Mouse (Mus musculus): ENCODE data around the gene Auts2.

Auts2 gene

DNA sequence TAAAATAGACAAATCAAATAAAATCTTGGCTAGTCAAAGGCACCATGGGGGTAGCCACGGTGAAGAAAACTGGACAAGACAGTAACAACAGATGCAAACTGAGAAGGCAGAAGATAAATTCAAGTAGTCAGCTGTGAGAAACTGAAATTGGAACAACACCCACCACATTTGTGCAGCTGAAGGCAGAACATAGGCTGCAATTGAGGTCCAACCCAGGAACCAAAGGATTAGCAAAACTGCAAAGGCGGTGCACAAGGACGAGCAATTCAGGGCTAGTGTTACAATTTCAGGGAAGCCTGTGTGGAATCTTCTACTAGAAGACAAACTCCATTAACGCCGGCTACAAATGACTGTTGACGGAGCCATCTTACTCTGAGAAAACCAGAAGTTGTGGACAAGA lies 550.9 kb downstream of the Auts2 start:
- DNase-seq (ENCODE audit: low read depth) = no peak

DNA sequence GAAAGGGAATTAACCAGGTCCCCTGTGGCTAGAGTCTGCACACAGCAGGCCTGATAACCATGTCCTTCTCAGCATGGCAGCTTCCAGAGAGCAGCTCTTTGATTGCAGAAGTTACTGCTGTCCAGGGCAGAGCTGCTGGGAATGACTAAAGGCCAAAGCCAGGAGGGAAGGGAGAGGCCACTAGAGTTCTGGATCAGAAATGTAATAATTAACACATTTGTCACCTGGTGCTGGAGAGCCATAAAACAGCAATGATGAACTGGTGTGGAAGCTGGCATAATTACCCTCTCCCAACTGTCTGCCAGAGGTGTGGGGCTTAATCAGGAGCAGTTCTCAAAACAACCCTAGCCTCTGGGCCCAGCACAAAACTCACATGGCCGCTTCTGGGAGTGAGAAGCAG lies 552.6 kb downstream of the Auts2 start:
- DNase-seq (ENCODE audit: low read depth) = no peak

DNA sequence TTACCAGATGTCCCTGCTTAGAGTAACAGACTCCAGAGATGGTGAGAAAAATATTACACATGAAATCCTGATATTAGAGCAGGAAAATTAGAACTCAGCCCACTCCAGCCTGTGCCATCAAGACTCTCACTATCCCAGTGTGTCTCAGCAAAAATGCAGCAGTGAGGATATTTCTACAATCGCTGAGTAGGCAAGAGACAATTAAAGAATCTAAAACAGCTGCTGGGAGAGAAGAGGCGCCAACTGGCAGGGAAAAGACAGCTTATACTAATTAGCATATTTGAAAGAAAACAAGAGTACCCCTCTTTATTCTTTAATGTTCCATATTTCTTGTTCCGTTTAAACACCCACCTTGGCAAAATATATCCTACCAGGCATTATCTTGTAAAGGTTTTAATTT lies 561.7 kb downstream of the Auts2 start:
- no peak for DNase-seq (ENCODE audit: low read depth)

DNA sequence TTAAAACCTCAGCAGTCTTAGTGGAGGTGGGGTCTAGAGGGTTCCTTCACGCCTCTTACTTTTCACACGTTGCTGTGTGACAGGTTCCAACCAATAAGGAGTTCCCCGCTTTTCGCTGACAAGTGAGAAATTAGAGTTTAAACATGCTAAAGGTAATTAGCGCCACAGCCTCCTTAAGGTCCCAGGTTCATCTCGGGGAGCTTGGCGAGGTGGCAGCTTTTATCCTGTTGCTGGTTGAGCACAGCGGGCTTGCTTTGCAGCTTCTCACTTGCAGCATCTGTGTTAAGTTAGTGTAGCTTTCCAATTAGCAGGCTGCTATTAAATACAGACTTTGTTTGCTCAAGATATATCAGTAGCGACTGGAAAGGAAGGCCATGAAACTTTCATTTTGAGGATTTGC lies 564.2 kb downstream of the Auts2 start:
- DNase-seq (ENCODE audit: low read depth) = no peak

DNA sequence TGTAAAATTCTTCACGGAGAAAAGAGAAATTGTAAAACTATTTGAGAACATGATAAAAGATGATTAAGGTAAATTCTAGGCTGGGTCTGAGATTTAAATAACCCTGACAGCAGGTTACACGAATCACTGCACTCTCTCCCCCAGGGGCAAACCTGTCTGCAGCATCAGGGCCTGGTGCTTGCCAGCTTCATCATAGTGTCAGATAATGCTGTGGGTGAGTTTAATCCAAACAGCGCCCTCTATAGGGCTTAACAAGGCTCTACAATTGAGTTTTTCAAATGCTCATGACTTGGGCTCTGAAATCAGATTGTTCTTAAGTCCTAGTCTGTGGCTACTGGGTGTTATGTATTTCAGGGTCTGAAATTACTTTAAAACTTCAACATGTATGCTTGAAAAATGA lies 565.6 kb downstream of the Auts2 start:
- no peak for DNase-seq (ENCODE audit: low read depth)

DNA sequence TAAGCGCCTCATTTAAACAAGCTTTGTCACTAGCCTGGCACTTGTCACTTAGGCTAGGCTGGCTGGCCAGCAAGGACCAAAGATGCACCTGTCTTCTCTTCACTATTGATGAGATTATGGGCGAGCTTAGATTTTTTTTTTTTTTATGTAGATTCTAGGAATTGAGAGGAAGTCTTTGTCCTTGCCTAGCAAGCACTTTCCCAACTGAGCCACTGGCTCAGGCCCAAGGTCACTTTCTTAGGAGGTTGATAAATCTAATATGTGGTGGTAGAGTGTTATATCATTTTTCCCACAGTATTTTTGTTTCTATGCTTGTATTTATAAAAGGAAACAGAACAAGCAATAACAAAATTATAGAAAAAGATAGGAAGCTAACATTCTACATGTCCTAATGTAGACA lies 571.2 kb downstream of the Auts2 start:
- DNase-seq (ENCODE audit: low read depth) = no peak

DNA sequence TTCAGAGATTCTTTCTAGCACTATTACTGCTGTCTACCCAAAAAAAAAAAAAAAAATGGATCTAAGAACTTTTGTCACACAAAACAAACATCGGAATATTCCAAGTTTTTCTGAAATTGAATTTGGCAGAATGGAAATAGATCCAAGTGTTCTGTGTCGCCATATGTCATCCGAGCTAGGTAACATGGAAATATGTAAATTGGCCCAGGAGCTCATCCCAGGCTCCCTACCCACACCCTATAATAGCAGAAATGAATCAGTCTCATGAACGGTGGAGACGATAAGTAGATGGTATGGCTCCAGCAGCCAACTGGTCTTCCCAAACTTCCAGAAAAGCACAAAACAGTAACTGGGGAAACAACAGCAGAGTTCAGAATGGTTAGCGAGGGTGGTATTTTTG lies 577.6 kb downstream of the Auts2 start:
- no peak for DNase-seq (ENCODE audit: low read depth)

DNA sequence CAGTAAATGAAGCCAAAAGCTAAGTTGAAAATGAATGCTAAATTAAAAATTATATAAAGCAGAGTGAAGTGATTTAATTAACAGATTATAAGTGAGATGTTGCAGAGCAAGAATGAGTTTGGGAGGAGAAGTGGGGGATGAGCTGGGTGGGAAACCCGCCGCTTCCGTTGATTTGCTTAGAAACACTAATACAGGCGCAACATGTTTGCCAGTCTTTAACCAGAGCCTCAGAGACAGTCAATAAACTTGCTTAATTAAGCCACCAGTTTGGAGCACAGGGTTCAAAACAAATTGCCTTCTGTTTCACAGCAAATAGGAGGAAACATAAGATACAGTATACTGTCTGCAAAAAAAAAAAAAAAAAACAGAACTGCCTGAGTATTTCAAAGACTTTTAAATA lies 579.6 kb downstream of the Auts2 start:
- DNase-seq (ENCODE audit: low read depth) = no peak

DNA sequence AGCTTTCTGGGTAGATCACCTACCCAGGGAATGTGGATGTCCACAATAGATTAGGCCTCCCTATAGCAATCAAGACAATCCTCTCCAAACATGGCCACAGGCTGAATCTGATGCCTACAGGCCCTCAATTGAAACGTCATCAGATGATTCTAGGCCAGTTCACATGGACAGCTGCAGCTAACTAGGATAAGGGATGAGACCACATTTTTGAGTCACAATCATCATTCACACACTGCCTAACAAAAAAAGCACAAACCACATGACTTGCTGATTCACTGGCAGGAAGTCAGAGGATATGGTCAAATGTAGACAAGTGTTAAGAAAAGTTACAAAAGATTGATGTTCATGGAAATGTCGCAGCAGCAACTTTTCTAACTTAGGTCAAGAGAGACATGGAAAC lies 581.3 kb downstream of the Auts2 start:
- DNase-seq (ENCODE audit: low read depth) = no peak

DNA sequence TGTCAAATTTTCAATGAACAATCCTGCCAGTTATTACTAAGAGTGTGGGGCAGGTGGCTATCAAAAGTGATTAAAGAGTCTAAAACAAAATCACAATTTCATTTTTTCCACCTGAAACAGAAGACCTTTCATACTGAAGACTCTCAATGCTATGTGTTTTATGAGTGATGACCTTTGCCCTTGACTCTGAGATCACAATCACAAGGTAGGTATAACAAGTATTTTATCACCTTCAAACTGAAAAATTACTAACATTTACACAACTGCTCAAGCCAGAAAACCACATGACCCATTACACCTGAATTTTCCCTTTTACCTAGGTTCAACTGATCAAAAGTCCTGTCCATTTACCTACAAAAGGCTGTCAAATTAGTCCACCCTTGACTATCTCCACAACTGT lies 582.7 kb downstream of the Auts2 start:
- no peak for DNase-seq (ENCODE audit: low read depth)

DNA sequence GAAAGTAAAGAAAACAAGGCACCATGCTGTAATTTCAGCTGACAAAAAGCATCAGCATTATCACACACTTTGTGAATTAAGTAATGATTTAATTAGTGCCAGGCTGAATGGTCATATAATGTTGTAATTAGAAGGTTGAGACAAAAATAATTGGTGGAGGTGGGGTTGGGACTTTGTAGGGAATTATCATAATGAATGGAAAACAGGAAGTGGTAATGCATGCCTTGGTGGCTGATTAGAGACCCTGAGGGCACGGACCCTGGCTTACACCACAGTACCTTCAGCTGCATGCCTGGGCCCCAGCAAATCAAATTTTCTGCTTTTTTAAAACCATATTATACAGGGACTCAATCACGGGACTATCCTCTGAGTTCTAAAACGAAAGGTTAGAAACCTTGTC lies 586.1 kb downstream of the Auts2 start:
- no peak for DNase-seq (ENCODE audit: low read depth)

DNA sequence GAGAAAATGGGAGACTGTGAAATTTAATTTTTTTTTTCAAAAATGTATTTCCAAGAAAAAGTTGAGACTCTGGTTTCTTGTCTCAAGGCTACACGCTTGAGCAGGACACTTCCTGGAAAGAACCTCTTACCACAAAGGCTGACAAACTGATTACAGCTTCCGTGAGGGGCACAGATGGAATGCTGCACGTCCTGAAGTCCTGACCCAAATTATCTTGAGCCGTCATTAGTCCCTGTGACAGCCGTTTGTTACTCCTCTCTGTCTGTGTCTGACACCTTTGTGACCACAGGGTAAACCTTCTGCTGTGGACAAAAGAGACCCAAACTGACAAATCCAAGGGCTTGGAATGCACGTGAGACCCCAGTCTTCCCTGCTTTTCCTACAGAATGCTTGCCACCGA lies 587.1 kb downstream of the Auts2 start:
- DNase-seq (ENCODE audit: low read depth) = peak; percentile 20

DNA sequence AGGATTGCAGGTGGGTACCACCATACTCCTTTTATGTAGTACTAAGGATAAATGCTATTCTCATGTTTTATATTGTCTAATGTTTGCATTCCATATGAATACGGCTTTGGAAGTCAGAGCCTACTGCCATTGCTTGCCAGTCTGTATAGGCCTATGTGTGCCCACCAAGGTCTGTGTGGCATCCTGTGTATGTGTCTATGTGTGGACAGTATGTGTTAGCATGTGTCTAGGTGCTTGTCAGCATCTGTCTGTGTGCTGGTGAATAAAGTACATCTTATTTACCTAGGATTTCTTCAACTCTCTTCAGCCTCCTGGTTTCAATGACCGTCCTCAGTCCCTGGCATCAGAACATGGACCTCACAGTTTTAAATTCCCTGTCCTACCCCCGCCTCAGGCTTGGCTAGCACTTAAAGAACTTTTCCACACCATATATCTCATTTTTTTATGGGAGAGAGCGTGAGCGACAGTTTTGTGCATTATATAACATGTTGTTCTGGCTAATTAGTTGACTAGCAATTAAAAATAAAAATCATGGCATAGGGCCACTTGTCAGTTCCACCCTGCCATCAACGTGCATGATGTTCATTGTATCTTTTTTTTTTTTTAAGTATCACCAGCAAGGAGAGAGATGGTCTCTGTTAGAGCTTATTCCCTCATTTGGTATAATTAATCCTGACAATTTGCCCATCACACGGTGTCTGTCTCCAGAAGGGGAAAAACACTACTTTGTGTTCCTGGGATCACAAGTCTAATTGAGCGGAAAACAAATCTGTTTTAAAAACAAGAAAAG lies 587.7 kb downstream of the Auts2 start:
- no peak for DNase-seq (ENCODE audit: low read depth)

DNA sequence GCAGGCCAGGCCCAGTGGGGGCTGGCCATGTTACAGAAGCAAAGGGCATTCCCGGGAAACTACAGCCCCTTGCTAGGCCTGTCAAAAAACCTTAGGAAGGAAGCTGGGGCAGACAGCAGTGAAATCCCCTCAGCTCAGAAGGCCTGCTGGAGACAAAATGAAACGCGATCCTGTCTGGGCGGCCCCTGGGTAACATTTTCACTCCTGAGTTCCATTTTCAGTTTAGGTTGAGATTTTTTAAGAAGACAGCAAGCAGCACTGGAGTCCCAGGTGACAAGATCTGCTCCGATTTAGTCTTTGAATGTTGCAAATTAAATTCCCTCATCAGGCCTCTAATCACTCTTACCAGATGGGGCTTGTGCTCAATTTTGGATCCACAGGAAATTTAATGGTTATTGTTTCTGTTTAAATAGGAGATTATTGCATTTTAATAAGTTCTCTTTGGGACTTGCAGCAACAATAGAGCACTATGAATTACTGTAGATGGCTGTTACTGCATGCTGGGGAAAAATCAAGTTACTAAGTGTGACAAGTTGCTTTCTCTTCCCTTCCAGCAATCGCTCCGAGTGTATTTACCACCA lies 594.5 kb downstream of the Auts2 start:
- no peak for DNase-seq (ENCODE audit: low read depth)

DNA sequence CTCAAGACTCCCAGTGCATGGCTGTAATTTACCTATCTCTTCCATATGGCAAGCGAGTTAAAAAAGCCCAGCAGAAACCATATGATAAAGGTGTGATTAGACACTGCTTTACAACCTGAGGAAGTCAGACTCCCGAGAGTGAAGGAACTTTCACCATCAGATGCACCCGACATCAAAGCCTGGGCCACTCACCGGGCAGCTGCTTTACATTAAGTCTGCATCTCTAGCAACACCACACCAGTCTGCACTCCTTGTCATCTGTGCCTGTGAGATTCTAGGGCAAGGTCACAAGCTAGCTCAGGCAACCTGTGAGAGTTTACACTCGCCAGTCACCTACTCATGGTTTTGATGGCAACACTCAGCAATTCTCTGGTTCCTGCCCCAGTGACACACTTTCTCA lies 596.3 kb downstream of the Auts2 start:
- no peak for DNase-seq (ENCODE audit: low read depth)

DNA sequence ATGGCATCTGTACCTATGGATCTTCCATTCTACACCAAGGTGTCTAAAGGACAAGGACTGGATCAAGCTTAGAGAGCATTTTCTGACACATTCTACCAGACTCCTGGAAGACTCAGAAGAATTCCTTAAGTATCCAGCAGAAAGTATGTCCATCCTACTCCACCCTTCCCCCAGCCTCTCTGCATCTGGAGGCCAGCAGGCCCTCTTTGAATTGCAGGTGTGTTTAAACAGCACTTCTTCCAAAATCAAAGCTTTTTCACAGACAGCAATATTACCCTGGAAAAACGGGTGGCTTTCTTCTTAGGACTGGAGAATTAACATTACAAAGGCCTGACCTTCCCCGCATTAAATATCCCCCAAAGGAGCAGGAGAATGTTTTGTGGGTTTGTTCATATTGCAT lies 598.4 kb downstream of the Auts2 start:
- no peak for DNase-seq (ENCODE audit: low read depth)

DNA sequence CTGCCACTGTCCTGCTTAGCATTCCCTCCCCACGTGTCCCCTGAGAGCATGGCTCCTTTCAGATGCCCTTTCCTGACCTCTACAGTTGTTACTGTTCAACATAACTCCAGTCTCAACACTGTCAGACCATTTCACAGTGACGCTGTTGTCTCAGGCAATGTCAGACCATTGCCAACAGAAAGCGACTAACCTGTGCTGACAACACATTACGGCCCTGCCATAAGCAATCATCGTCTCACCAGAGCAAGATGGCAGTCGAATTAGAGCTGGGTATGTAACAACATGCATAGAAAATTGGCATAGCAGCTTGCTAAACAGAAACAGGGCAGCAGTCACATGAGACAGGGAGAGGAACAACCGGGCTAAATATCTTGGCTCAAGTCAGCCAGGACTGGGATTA lies 614.4 kb downstream of the Auts2 start:
- DNase-seq (ENCODE audit: low read depth) = no peak

DNA sequence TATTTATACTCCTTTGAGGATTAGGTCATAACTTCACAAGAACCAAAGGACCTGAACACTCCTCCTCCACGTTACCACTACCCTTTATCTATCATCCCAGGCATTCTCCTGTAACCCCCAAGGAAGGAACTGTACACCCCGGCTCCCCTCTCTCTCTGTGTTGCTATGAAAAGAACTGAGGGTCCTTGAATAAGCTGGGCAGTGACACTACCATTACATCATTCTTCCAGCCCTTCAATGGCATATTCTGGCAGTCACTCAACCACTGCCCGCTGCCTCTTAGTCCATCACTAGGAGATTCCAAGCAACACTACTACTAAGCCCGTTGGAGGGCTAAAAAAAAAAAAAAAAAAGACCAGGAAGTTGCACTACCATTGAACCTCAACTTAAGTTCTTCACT lies 620.4 kb downstream of the Auts2 start:
- no peak for DNase-seq (ENCODE audit: low read depth)

DNA sequence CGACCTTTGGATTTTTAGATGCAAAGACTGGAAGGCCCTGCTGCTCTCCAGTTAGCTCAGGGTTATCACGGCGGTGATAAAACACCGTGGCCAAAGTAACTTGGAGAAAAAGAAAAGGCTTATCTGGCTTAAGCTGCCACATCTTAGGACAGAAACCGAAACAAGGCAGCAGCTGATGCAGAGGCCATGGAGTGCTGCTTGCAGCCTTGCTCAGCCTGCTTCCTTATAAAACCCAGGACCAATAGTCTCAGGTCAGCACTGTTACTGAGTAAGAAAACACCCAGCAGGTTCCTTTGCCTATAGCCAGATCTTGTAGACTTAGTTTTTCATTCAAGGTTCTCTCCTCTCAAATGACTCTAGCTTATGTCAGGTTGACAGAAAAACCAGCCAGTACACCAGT lies 621.0 kb downstream of the Auts2 start:
- no peak for DNase-seq (ENCODE audit: low read depth)

DNA sequence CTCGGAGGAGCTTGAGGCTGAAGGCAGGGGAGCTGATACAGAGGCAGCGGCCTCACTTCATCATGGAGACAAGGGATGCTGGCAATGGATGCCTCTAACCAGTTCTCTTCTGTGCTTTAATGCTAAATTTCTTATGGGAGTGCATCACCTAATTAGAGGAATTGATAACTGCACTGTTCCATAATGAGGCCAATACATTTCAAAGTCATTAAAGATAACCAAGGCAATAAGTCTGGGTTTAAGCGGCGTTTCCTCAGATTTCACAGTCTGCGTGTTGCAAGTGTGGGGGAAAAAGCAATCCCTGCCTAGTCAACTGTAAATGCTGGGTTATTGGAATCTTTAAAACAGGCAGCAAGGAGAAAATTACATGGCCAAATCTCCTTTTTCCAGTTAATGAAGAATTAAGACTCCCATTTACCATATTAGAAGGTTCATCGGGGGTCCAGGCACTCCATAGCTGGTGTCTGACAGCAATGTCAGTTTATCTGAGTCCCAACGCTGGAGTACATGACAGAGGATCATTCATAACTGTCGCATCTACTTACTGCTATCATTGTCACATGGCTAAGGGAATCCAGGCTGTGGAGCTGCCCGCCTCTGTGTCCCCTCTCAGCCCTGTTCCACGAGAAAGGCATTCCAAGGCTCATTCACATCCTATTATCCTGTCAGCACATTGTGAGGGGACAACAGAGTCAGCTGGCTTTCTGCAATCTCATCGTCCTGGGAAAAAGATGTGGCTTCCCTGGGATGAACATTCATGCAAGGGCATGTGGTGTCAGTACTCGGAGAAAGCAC lies 623.0 kb downstream of the Auts2 start:
- no peak for DNase-seq (ENCODE audit: low read depth)

DNA sequence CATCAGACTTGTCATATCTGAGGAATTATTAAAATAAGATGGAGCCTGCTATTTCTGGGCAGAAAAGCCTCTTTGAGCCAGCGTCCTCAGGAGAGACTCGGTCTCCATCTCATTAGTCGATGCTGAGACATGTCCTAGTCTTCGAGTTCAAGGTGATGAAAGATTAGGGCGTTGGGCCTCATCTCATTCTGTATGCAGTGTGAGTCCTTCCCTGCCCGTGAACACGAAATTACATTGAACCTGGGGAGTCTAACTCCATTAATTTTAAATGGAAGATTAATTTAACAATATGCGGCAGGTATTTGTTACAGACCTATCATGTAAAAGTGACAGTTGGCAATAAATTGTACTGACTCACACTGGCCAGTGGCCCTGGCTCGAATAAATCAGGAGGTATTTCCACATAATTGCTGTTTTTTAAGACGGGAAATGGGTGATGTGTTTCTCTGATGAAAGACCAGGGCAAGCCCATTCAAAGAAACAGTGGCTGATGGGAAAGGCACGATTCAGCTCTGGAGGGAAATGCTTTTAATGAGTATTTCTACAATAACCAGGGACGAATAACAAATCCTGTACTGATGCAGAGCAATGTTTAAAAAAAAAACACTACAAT lies 626.2 kb downstream of the Auts2 start:
- DNase-seq (ENCODE audit: low read depth) = no peak

DNA sequence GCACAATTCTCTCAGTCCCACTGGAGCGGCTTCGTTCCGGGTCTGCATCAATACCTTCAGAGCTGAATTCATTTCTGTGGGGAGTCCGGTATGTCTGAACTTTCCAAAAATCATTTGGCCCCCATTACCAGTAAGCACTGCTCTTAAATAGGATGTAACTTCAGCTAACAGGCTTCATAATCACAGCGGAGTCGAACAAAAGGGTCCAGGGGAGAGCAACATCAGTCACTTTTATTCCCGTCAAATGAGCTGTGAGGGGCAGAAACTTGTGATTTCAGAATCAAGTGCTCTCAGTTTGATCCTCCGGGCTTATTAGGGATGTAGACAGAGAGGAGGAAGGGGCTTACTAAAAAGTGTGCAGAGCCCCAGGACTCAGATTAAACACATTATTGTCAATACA lies 629.6 kb downstream of the Auts2 start:
- DNase-seq (ENCODE audit: low read depth) = no peak

DNA sequence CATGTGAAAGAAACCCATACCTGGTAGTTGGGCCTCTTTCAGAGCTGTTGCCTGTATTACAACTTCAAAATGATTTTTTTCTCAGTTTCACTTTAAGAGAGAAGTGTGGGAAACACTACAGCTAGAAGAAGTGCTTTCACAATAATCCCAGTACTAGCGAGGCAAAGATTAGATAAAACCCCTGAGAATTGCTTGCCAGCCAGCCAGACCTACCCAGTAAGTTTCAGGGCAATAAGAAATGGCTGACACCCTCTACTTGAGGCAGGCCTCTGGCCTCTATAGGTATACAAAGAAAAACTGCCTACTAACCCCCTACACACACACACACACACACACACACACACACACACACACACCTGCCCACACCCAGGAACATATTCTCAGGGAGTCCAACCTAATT lies 630.2 kb downstream of the Auts2 start:
- no peak for DNase-seq (ENCODE audit: low read depth)

All from c-Kit-positive CD71-positive TER-119-negative erythroid progenitor cells, embryonic 14.5 days (primary cell).